Mouse (Mus musculus) midbrain, embryonic 11.5 days (tissue): ENCODE data around the gene Prickle2. TPM values are rescaled to one million over a fixed set of nuclear protein-coding genes. Genes with fewer than 3 reads are reported as not detected.

Experiments
- ATAC-seq: fragments of 200-750 bp; cut with Nextera tagmentation; 2 replicates; pipeline ENCODE4 v1.8.0; 2017; ENCODE audit warnings: moderate TSS enrichment, moderate library complexity; ENCODE audit not compliant: low FRiP score
- DNase-seq: peaks from one replicate; pipeline ENCODE4 v3.0.0; 2015; ENCODE audit warnings: low spot score; ENCODE audit errors: missing footprints
- H3K27ac ChIP-seq: fragments of 300-500 bp; sonication (generic); 2 replicates; pipeline ENCODE4 v1.5.1; 2014; ENCODE audit warnings: low read depth, low read length
- H3K27me3 ChIP-seq: fragments of 300-500 bp; sonication (generic); 2 replicates; pipeline ENCODE4 v1.6.1; 2014; ENCODE audit warnings: mild to moderate bottlenecking, low read length, moderate library complexity, mixed read lengths; ENCODE audit not compliant: control insufficient read depth, insufficient read depth
- H3K36me3 ChIP-seq: fragments of 300-500 bp; sonication (generic); 2 replicates; pipeline ENCODE4 v1.6.1; 2014; ENCODE audit warnings: mild to moderate bottlenecking, low read length, moderate library complexity, mixed read lengths; ENCODE audit not compliant: control insufficient read depth, insufficient read depth
- H3K4me1 ChIP-seq: fragments of 300-500 bp; sonication (generic); 2 replicates; pipeline ENCODE4 v1.6.1; 2014; ENCODE audit warnings: low read length; ENCODE audit not compliant: control insufficient read depth, insufficient read depth
- H3K4me2 ChIP-seq: fragments of 300-500 bp; sonication (generic); 2 replicates; pipeline ENCODE4 v1.6.1; 2014; ENCODE audit warnings: mild to moderate bottlenecking, moderate library complexity
- H3K4me3 ChIP-seq: fragments of 300-500 bp; sonication (generic); 2 replicates; pipeline ENCODE4 v1.5.1; 2014; ENCODE audit warnings: low read depth, low read length
- H3K9ac ChIP-seq: fragments of 300-500 bp; sonication (generic); 2 replicates; pipeline ENCODE4 v1.6.1; 2014; ENCODE audit warnings: low read length
- H3K9me3 ChIP-seq: fragments of 300-500 bp; sonication (generic); 2 replicates; pipeline ENCODE4 v1.6.1; 2016; ENCODE audit warnings: low read length; ENCODE audit not compliant: control insufficient read depth
- WGBS: fragments of 180-500 bp; shearing (Covaris S2); extraction: QIAGEN DNeasy Blood & Tissue Kit; methylation state at CpG from one replicate; pipeline ENCODE4 v1.1.7; 2014; 5-methylcytosine and 5-hydroxymethylcytosine counted together
- polyA plus RNA-seq: library from polyadenylated mRNA; unstranded; fragments of >200 nt; fragmentation: Nextera tagmentation; extraction: Ambion mirVana; gene quantifications from 2 replicates; pipeline ENCODE4 v1.2.1, GENCODE M21; 2014

The Prickle2 gene
- polyA plus RNA-seq, 1 experiment from 2014 or later, result 7.7 TPM

GRCm38 (mm10) chr6:92525646-92526045 lies 180.3 kb downstream of the Prickle2 start:
- DNase-seq (no peak), ATAC-seq (peak; percentile 58; the same call in 1 of the 2 replicates)
- Histone ChIP-seq H3K9me3 (no peaks in the 10 kb centered on the region), H3K9ac (no peak overlapping the region), H3K4me1 (peaks cover 3% of the 10 kb centered on the region; the same call in 1 of the 2 replicates), H3K36me3 (no peaks in the 10 kb centered on the region), H3K27ac (no peak overlapping the region), H3K4me2 (no peak overlapping the region), H3K4me3 (no peak overlapping the region), H3K27me3 (no peaks in the 10 kb centered on the region)
- WGBS, result 35% methylated on average over 2 of the region's 2 CpGs

- no peak overlapping the region for H3K4me2 ChIP-seq
- no peak overlapping the region for H3K27ac ChIP-seq
- WGBS, result 88% methylated on average over 7 of the region's 7 CpGs
- no peak overlapping the region for H3K9ac ChIP-seq
- no peaks in the 10 kb centered on the region for H3K36me3 ChIP-seq
- no peak for DNase-seq
- H3K9me3 ChIP-seq, result no peaks in the 10 kb centered on the region
- H3K4me3 ChIP-seq, result no peak overlapping the region
- H3K27me3 ChIP-seq, result no peaks in the 10 kb centered on the region
- peaks cover 5% of the 10 kb centered on the region; the same call in 1 of the 2 replicates for H3K4me1 ChIP-seq
- ATAC-seq, result no peak
Observed at GRCm38 (mm10) chr6:92521526-92522075, 184.4 kb downstream of the Prickle2 start.

GRCm38 (mm10) chr6:92520088-92520875 lies 185.7 kb downstream of the Prickle2 start:
- WGBS, result 80% methylated on average over 5 of the region's 5 CpGs
- H3K4me2 ChIP-seq, result no peak overlapping the region
- no peak for DNase-seq
- no peaks in the 10 kb centered on the region for H3K9me3 ChIP-seq
- peaks cover 2% of the 10 kb centered on the region; the same call in 1 of the 2 replicates for H3K4me1 ChIP-seq
- H3K27me3 ChIP-seq, result no peaks in the 10 kb centered on the region
- no peak overlapping the region for H3K9ac ChIP-seq
- H3K36me3 ChIP-seq, result no peaks in the 10 kb centered on the region
- no peak overlapping the region for H3K4me3 ChIP-seq
- no peak for ATAC-seq
- no peak overlapping the region for H3K27ac ChIP-seq

GRCm38 (mm10) chr6:92518438-92518968 lies 187.5 kb downstream of the Prickle2 start:
- Histone ChIP-seq H3K9me3 (no peaks in the 10 kb centered on the region), H3K27ac (no peak overlapping the region), H3K4me3 (no peak overlapping the region), H3K27me3 (no peaks in the 10 kb centered on the region), H3K9ac (no peak overlapping the region), H3K4me1 (0 out of 2 replicates have a peak, but pooled peaks cover 2% of the 10 kb centered on the region), H3K4me2 (no peak overlapping the region), H3K36me3 (no peaks in the 10 kb centered on the region)
- WGBS, result 90% methylated on average over 6 of the region's 6 CpGs
- DNase-seq (no peak), ATAC-seq (no peak)

GRCm38 (mm10) chr6:92517002-92517401 lies 189.0 kb downstream of the Prickle2 start:
- Histone ChIP-seq H3K9me3 (no peaks in the 10 kb centered on the region), H3K4me2 (no peak overlapping the region), H3K36me3 (no peaks in the 10 kb centered on the region), H3K4me3 (no peak overlapping the region), H3K4me1 (0 out of 2 replicates have a peak, but pooled peaks cover 2% of the 10 kb centered on the region), H3K9ac (no peak overlapping the region), H3K27ac (no peak overlapping the region), H3K27me3 (no peaks in the 10 kb centered on the region)
- DNase-seq, result no peak
- ATAC-seq, result no peak
- WGBS, result 87% methylated on average over 2 of the region's 2 CpGs

GRCm38 (mm10) chr6:92512001-92512400 lies 194.0 kb downstream of the Prickle2 start:
- Histone ChIP-seq H3K9me3 (no peaks in the 10 kb centered on the region), H3K4me3 (no peak overlapping the region), H3K4me1 (no peaks in the 10 kb centered on the region), H3K27me3 (no peaks in the 10 kb centered on the region), H3K27ac (no peak overlapping the region), H3K36me3 (no peaks in the 10 kb centered on the region), H3K9ac (no peak overlapping the region), H3K4me2 (no peak overlapping the region)
- 100% methylated on average over 1 of the region's 1 CpGs for WGBS
- no peak for ATAC-seq
- no peak for DNase-seq

- H3K9me3 ChIP-seq, result no peaks in the 10 kb centered on the region
- no peak for ATAC-seq
- H3K27ac ChIP-seq, result no peak overlapping the region
- H3K4me1 ChIP-seq, result no peaks in the 10 kb centered on the region
- no peak overlapping the region for H3K9ac ChIP-seq
- no peak overlapping the region for H3K4me3 ChIP-seq
- 80% methylated on average over 2 of the region's 2 CpGs for WGBS
- no peak overlapping the region for H3K4me2 ChIP-seq
- H3K27me3 ChIP-seq, result no peaks in the 10 kb centered on the region
- no peak for DNase-seq
- H3K36me3 ChIP-seq, result no peaks in the 10 kb centered on the region
Observed at GRCm38 (mm10) chr6:92509712-92510111, 196.2 kb downstream of the Prickle2 start.

- DNase-seq, result no peak
- H3K9ac ChIP-seq, result no peak overlapping the region
- H3K27me3 ChIP-seq, result no peaks in the 10 kb centered on the region
- H3K9me3 ChIP-seq, result no peaks in the 10 kb centered on the region
- 85% methylated on average over 3 of the region's 3 CpGs for WGBS
- H3K4me1 ChIP-seq, result no peaks in the 10 kb centered on the region
- H3K4me3 ChIP-seq, result no peak overlapping the region
- no peak overlapping the region for H3K4me2 ChIP-seq
- no peak for ATAC-seq
- no peak overlapping the region for H3K27ac ChIP-seq
- H3K36me3 ChIP-seq, result no peaks in the 10 kb centered on the region
Observed at GRCm38 (mm10) chr6:92506276-92506675, 199.7 kb downstream of the Prickle2 start.

- Histone ChIP-seq H3K4me1 (no peaks in the 10 kb centered on the region), H3K36me3 (no peaks in the 10 kb centered on the region), H3K9ac (no peak overlapping the region), H3K4me3 (no peak overlapping the region), H3K9me3 (no peaks in the 10 kb centered on the region), H3K27ac (no peak overlapping the region), H3K27me3 (no peaks in the 10 kb centered on the region), H3K4me2 (no peak overlapping the region)
- DNase-seq (no peak), ATAC-seq (no peak)
- 69% methylated on average over 4 of the region's 4 CpGs for WGBS
Observed at GRCm38 (mm10) chr6:92499449-92499848, 206.5 kb downstream of the Prickle2 start.
